Mouse (Mus musculus) embryo, embryonic 9.5 days (tissue): ENCODE results near the gene Atp6v0a4.

ENCODE experiments used
- DNase-seq: peaks from one replicate; pipeline ENCODE4 v3.0.0-alpha.2; 2017; ENCODE audit errors: extremely low spot score

Atp6v0a4 gene

DNA sequence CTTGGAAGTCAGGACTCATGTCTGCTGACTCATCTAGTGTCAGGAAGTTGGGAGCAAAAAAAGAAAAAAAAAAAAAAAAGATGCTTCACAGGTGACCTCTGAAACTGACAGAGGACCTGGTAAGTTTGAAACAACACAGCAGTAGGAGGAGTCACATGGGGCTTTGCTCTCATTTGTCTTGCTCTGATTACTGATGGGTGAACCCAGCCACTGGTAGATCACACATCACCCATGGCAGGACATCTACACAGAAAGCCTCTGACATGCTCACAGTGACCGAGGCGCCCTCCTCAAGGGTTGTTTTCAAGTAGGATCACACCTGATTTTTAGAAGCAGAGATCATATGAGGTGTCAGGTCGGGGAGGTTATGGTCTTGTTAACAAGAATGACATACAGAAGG, 1.1 kb upstream of the Atp6v0a4 start:
- no peak for DNase-seq

DNA sequence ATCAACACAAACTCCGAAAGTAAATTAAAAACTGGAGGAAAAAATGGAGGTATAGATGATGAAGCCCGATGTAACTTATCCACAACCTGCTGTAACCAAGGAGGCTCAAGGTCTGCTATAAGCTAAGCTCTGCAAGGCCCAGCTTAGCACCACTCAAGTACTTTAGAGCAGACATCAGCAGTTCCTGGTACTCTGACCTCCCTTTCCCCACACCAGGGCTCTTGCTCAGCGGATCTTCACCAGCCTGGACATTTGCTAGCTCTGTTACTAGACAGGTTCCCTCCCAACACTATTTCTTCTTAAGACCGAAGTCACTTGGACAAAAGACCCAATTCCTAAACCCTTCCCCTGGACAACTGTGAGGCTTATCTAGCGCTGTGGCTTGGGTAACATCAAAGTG, 496 bp upstream of the Atp6v0a4 start:
- no peak for DNase-seq

- DNase-seq = no peak
Measured at GRCm38 (mm10) chr6:38123471-38124206, 747 bp downstream of the Atp6v0a4 start.

DNA sequence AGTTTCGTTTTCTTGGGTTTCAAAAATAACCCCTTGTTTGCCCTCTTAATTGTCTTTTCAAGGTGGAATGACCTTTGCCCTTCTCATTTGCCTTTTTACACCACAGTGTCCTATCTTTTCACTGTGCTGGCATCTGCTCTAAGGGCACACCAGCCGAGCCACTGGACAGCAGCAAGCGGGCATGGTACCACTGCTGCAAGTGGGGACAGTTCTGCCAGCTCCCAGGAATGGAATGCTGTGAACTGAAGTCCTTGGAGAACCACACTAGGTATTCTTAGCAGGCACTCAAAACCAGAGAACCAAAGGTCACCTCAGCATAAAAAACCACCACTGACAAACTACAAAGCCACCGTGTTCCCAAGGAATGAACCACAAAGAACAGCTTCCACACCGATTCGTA, 1.6 kb downstream of the Atp6v0a4 start:
- no peak for DNase-seq

DNA sequence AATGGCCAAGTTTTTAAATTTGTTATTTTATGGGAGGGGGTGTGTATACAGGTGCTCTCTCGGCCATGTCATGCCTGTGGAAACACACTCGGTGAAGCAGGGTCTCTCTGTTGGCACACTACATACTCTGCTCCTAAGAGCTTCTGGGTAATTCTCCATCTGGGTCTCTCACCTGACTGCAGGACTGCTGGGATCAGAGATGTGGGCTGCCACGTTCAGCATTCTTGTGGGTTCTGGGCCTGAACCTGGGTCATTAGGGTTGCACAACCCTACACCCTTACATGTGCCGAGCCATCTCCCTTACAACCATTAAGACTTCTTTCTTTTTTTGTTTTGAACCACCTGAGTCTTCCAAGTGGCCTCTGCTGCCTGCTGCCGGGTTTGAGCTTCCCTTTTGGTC, 2.5 kb downstream of the Atp6v0a4 start:
- no peak for DNase-seq

DNA sequence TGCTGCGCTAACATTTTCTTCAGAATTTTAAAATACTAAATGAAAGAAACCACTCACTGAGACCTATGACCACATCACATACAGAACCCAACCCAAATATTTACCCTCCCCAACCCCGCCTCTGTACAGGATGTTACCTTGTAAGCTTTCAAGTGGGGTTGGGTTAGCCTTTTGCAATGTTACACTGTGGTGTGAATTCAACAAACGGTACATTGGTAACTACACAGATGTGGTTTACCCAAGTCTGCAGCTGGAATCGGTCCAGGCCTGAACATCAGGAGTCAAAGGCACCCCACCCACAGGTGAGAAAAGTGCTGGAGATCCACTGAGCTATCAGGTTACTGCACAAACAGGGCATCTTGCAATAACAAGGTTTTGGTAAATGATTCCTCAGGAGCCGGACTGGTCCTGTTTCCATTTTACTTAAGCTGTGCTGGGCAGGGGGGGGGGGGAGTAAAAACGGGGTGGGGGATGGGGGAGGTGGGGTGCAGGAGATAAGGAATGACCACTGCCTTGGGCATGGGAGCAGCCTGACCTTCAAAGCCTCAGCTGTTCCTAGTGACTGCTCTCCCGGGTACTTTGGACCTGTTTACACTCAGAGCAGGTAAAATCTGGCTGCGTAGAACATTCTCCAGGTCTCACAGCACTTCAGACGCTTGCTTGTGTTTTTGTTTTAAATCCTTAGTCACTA, 3.6 kb downstream of the Atp6v0a4 start:
- DNase-seq = no peak

- DNase-seq = no peak
Measured at GRCm38 (mm10) chr6:38118341-38118740, 6.0 kb downstream of the Atp6v0a4 start.

GRCm38 (mm10) chr6:38116107-38116770, 8.1 kb downstream of the Atp6v0a4 start:
- DNase-seq = no peak

GRCm38 (mm10) chr6:38110859-38111258, 13.5 kb downstream of the Atp6v0a4 start:
- no peak for DNase-seq

- no peak for DNase-seq
Measured at GRCm38 (mm10) chr6:38109871-38110270, 14.5 kb downstream of the Atp6v0a4 start.

DNA sequence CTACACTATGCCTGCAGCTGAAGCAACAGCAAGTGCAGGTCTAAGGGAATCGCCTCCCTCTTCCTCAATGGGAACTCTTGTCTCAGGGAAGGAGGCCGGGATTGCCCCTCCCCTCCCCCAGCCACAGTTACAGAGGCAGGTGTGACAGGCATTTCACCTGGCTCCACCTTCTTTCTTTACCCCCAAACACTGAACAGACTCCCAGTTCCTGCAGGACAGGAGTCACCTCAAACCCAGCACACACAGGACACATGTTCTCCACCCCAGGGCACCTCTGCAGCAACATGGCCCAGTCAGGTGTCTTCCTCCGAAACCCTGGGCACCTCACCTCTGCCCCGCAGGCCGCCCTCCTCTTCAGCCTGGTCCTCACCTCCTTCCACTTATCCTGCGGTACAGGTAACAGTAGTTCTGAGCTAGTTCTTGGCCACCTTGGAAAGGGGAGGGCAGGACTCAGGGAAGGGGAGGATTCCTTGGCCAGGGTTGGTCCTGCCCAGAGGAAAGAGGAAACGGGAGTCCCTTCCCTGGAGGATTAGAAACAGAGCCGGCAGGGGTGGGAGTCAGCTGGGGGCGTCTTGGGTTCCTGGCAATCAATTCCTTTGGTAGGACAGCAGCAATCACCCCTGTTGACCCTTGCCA, 15.1 kb downstream of the Atp6v0a4 start, which contains the start of gene Tmem213:
Gene Tmem213 (plus strand): TSS at position 96 of the 636 bp plus-strand sequence.
- no peak for DNase-seq

- DNase-seq = no peak
Measured at GRCm38 (mm10) chr6:38108449-38108848, 15.9 kb downstream of the Atp6v0a4 start.

- no peak for DNase-seq
Measured at GRCm38 (mm10) chr6:38105924-38106323, 18.5 kb downstream of the Atp6v0a4 start.

GRCm38 (mm10) chr6:38103775-38104174, 20.6 kb downstream of the Atp6v0a4 start:
- DNase-seq = no peak

DNA sequence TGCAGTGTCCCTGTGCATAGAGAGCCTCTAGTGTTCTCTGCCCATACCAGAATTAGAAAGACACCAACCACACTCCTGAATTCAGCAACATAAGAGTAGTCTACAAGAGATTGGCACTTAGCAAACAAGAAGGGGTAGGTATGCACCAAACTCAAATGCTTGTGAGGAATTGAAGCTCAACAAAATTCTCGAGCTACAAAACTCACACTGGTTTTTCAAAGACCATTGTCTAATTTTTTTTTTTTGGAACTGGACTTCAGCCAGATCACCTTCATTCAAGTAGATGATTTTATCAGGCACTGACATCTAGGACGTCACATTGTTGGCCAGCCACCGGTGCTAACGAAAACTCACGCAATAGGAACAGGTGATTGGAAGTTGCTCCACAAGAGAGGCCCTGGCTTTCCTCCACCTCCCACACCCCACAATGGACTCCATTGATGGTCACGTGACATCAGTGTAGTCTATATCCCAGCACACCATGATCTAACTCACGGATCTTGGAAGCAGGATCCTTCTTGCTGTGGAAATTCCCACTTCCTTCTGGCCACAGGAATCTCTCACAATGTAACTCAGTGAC, 22.1 kb downstream of the Atp6v0a4 start:
- no peak for DNase-seq

DNA sequence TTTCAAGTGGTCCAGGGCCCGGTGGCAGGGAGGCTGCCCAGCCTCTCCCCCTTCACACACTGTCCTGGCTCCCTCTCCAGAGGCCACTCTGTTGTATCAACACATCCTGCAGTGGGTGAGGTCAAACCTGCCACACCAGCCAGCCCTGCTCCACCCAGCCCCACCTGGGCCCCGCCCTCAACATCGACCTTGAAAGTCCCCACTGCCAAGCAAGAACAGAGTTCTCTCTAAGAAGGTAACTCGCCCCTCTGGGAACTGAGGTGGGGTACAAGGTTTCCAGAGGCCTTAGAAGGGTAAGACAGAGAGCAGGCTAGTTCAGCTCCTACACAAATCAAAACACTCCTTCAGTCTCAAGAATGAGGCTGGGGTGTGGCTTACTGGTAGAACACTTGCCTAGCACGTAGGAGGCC, 27.4 kb downstream of the Atp6v0a4 start:
- no peak for DNase-seq

DNA sequence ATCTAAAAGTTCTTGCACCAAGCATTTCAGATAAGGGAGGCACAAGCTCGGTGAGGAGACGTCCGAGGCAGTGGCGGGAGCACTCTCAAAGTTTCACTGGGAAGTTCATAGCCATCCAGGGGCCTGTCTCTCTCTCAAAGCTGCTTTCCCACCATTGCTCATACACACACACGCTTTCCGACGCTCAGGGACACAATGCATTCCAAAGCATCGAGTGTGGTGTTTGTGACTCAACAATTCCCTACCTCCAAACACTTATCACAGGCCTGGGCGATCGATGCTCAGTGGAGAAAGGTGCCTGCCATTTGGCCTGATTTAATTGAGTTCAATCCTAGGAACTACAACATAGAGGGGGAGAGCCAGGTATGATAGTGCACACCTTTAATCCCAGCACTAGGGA, 29.7 kb downstream of the Atp6v0a4 start:
- DNase-seq = no peak

DNA sequence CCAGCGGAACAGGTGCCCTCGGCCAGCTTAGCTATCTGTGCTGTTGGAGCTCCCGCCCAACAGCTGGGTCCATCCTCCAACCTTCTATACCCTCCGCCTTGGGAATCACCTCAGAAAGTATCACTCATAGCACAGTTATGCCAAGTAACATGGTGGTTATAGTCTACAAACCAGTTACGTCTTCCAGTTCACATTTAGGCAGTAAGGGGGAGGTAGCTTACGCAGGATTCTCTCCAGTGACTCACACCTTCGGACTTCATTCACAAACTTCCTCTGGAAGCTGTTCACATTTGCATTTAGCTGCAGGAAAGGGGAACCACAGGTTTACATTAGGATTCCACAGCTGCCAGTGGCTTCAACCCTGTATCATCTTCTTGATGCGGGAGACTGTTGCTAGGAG, 31.8 kb downstream of the Atp6v0a4 start:
- DNase-seq = no peak

- DNase-seq = no peak
Measured at GRCm38 (mm10) chr6:38087242-38088026, 37.0 kb downstream of the Atp6v0a4 start.

- no peak for DNase-seq
Measured at GRCm38 (mm10) chr6:38083204-38083603, 41.2 kb downstream of the Atp6v0a4 start.

GRCm38 (mm10) chr6:38081727-38082341, 42.6 kb downstream of the Atp6v0a4 start:
- DNase-seq = no peak
